Mouse (Mus musculus) neutrophil, adult 65 days (primary cell): ENCODE results near the gene Ldb1. TPM values are rescaled to one million over a fixed set of nuclear protein-coding genes. Genes with fewer than 3 reads are reported as not detected.

ENCODE experiments used
- total RNA-seq: library from RNA; stranded (reverse); gene quantifications from 2 replicates; pipeline ENCODE4 v1.2.4, GENCODE M21; 2023

Ldb1 gene
- total RNA-seq, result 54.6 and 60.8 TPM in 2 replicates

DNA sequence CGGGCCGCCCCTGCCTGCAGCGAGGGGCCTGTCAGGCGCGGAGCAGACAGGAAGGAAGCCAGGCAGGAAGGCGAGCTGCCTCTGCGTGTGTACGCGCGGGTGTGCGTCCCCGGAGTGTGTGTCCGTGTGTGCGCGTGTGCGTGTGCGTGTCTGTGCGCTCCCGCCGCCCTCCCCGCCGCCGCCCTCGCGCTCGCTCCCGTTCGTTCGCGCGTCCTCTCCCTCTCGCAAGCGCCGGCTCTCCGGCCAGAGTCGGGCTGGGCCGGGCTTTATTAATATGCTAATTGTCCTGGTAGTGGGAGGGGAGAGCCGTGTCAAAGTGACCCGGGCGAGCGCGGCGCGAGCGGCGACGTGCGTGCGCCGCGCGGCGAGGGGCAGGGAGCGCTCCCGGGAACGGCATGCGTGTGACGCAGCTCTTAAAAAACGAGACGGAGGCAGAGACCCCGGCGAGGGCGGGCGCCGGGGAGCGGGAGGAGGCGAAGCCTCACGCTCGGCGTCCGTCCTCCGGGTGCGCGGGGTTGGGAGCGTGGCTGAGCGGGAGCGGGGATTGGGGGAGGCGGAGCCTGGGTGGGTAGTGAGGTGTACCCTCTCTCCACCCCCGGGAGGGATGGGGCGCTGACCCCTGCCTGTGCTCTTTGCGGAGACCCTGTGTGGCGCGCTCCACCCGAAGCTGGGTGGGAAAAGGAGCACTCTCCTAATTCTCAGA is at the start of gene Ldb1:
Gene Ldb1, minus strand, starts transcription at position 222 of the 703 bp plus-strand sequence.

GRCm38 (mm10) chr19:46075616-46076607 is 30.9 kb upstream of the Ldb1 start, which contains the start of gene Nolc1:
Gene Nolc1 (plus strand): TSS chr19:46075863.

GRCm38 (mm10) chr19:46044271-46044992 is 582 bp downstream of the Ldb1 start, which contains the start of gene Pprc1:
Gene Pprc1 (plus strand): TSS chr19:46044886.

DNA sequence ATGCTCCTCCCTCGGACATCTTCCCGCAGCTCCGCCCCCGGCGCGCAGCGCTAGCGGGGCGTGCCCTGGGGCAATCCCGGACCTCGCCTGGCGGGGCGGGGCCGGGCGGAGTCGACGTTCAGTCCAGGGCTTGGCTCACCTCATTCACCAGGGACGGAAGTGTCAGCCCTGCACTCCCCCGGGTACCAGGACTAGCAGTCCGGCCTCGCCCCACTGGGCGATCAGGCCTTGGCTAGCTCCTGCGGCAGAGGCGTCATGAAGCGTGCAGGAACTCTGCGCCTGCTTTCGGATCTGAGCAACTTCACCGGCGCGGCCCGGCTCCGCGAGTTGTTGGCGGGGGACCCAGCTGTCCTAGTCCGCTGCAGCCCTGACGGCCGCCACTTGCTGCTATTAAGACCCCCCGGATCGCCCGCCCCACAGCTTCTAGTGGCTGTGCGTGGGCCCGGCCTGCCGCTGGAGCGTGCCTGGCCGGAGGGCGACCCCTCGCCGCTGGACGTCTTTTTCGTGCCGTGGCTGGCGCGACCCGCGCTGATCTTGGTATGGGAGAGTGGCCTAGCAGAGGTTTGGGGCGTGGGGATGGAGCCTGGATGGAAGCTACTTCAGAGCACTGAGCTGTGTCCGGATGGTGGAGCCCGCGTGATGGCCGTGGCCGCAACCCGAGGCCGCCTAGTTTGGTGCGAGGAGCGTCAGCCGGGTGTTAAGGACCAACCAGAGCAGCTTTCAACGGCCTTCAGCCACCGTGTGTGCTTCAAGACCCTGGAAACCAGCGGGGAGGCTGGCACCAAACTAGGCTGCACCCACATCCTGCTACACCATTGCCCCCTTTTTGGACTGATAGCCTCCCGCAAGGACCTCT is 41.4 kb downstream of the Ldb1 start, which contains the start of gene Hps6:
Gene Hps6, plus strand, starts transcription at position 138 of the 856 bp plus-strand sequence.

DNA sequence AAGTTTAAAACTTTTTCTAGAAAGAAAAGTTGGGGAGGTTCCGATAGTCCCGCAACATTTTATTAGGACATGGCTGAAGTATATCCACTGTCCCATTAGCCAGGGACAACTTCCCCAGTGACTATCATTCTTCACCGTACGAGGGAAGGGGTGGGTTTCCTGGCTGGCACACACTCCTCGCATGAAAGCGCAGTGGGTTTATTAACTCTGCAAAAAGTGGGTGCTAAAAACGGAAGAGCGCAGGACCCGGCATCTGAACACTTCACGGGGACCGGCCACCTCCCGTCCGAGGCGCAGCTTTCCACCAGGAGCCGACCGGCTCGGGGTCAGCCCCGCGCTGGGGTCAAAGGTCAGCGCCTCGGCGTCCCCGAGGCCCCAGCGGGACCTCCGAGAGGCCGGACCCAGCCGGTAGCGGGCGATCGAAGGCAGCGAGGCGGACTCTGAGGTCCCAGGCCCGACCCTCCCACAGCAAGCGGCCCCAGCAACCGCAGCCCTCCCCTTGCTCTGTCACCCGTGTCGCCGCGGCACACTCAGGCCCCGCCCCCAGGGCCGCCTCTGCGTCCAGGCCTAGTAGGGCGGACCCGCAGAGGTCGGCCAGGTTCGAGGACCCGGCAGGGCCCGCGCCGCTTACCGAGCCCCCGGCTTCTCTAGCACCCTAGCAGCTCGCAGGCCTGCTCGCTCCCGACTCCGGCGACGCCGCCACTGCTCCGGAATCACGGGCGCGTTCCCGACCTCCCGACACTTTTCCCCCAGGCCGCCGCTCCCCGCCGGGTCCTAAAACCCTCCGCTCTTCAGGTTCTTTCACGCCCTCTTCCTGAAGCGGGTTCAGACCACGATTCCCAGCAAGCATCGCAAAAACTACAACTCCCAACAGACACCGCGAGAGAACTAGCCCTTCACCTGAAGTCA is 47.0 kb downstream of the Ldb1 start, which contains the start of gene Armh3:
Gene Armh3, minus strand, starts transcription at position 704 of the 909 bp plus-strand sequence.

Other genes with a start within 250 kb of the Ldb1 start
- 0.34 and 0.38 TPM in 2 replicates for gene Kcnip2, start 229.2 kb downstream of the Ldb1 start, total RNA-seq
- gene Armh3, start 46.7 kb downstream of the Ldb1 start, total RNA-seq, result 11.7 and 16.0 TPM in 2 replicates
- 8.5 TPM in 2 replicates for gene Hps6, start 41.7 kb downstream of the Ldb1 start, total RNA-seq
- 24.0 and 34.4 TPM in 2 replicates for gene Pprc1, start 328 bp downstream of the Ldb1 start, total RNA-seq
- gene Nolc1, start 30.6 kb upstream of the Ldb1 start, total RNA-seq, result 15.4 and 20.3 TPM in 2 replicates
- 0.54 TPM in 1 of 2 replicates, not detected in the other for gene Elovl3, start 86.7 kb upstream of the Ldb1 start, total RNA-seq
- gene Pitx3, start 103.1 kb upstream of the Ldb1 start, total RNA-seq, result not detected in 2 replicates
- gene Gbf1, start 107.3 kb upstream of the Ldb1 start, total RNA-seq, result 61.0 and 88.7 TPM in 2 replicates